Mouse (Mus musculus) kidney, postnatal 0 days (tissue): ENCODE data around the gene Cabp2. TPM values are rescaled to one million over a fixed set of nuclear protein-coding genes. Genes with fewer than 3 reads are reported as not detected.
A peak's percentile ranks its signal among the peaks of the same experiment; 100 is the strongest.

Source experiments
- ATAC-seq: fragments of 200-750 bp; cut with Nextera tagmentation; replicated peaks from 2 replicates; pipeline ENCODE4 v1.8.0; 2017; ENCODE audit warnings: low read depth, moderate number of reproducible peaks, moderate TSS enrichment, moderate library complexity; ENCODE audit not compliant: low FRiP score
- DNase-seq: peaks from one replicate; pipeline ENCODE4 v3.0.0-alpha.2; 2016; ENCODE audit warnings: low spot score
- H3K27ac ChIP-seq: fragments of 300-500 bp; sonication (generic); 2 replicates; pipeline ENCODE4 v1.5.1; 2014; ENCODE audit warnings: mild to moderate bottlenecking
- H3K27me3 ChIP-seq: fragments of 300-500 bp; sonication (generic); 2 replicates; pipeline ENCODE4 v1.6.1; 2014; ENCODE audit warnings: low read length, mixed read lengths; ENCODE audit not compliant: insufficient read depth
- H3K36me3 ChIP-seq: fragments of 300-500 bp; sonication (generic); 2 replicates; pipeline ENCODE4 v1.6.1; 2014; ENCODE audit warnings: low read length, mixed read lengths; ENCODE audit not compliant: insufficient read depth
- H3K4me1 ChIP-seq: fragments of 300-500 bp; sonication (generic); replicated peaks from 2 replicates; pipeline ENCODE4 v1.6.1; 2014; ENCODE audit warnings: antibody characterized with exemption, low read length, mixed read lengths; ENCODE audit not compliant: insufficient read depth
- H3K4me2 ChIP-seq: fragments of 300-500 bp; sonication (generic); 2 replicates; pipeline ENCODE4 v1.6.1; 2014; ENCODE audit warnings: mild to moderate bottlenecking, low read length, moderate library complexity, mixed read lengths
- H3K4me3 ChIP-seq: fragments of 300-500 bp; sonication (generic); replicated peaks from 2 replicates; pipeline ENCODE4 v1.5.1; 2014; ENCODE audit warnings: low read depth, low read length
- H3K9ac ChIP-seq: fragments of 300-500 bp; sonication (generic); 2 replicates; pipeline ENCODE4 v1.6.1; 2014; ENCODE audit warnings: low read depth, low read length
- H3K9me3 ChIP-seq: fragments of 300-500 bp; sonication (generic); replicated peaks from 2 replicates; pipeline ENCODE4 v1.6.1; 2016; ENCODE audit warnings: low read length, inconsistent platforms, mixed read lengths
- CTCF ChIP-seq: IDR thresholded peaks from 2 replicates; pipeline ENCODE4 v1.5.1; 2016; ENCODE audit warnings: antibody characterized with exemption, low read depth, mild to moderate bottlenecking, moderate library complexity
- WGBS: fragments of 180-500 bp; shearing (Covaris S2); extraction: QIAGEN DNeasy Blood & Tissue Kit; methylation state at CpG from one replicate; pipeline ENCODE4 v1.1.7; 2014; 5-methylcytosine and 5-hydroxymethylcytosine counted together
- polyA plus RNA-seq: library from polyadenylated mRNA; unstranded; fragments of >200 nt; fragmentation: Nextera tagmentation; extraction: Ambion mirVana; gene quantifications from 2 replicates; pipeline ENCODE4 v1.2.1, GENCODE M21; 2015

Cabp2 gene
- polyA plus RNA-seq, 1 experiment from 2014 or later: 2.4 TPM

- peak; percentile 94 for ATAC-seq
Observed at GRCm38 (mm10) chr19:4125741-4126696, 44.6 kb downstream of the Cabp2 start, which contains the start of gene Aip. Gene Aip, minus strand, starts transcription at chr19:4125858.

GRCm38 (mm10) chr19:4126759-4127495 lies 45.5 kb downstream of the Cabp2 start:
- peaks cover 20% of the 10 kb centered on the region for H3K36me3 ChIP-seq
- peak; percentile 19 for DNase-seq
- 34% methylated on average over 7 of the region's 7 CpGs for WGBS
- peaks cover 13% of the 10 kb centered on the region; the same call in 1 of the 2 replicates for H3K4me1 ChIP-seq
- no peak for ATAC-seq
- H3K9me3 ChIP-seq: no peaks in the 10 kb centered on the region
- peak overlapping the region; percentile 66; the same call in 1 of the 2 replicates for H3K27ac ChIP-seq
- H3K4me2 ChIP-seq: peak overlapping the region; percentile 84
- H3K9ac ChIP-seq: peak overlapping the region; percentile 91
- no peak for TF ChIP-seq CTCF
- H3K27me3 ChIP-seq: no peaks in the 10 kb centered on the region
- H3K4me3 ChIP-seq: peak overlapping the region; percentile 77

More at GRCm38 (mm10) chr19:4125741-4126696, 44.6 kb downstream of the Cabp2 start, which contains the start of gene Aip:
- peak within 1 kb of the TSS; percentile 84 for H3K4me2 ChIP-seq
- no peaks in the 10 kb centered on the region for H3K9me3 ChIP-seq
- peak; percentile 100 for DNase-seq
- peaks cover 14% of the 10 kb centered on the region; the same call in 1 of the 2 replicates for H3K4me1 ChIP-seq
- H3K36me3 ChIP-seq: peaks cover 11% of the 10 kb centered on the region
- H3K9ac ChIP-seq: peak within 1 kb of the TSS; percentile 91
- WGBS: under 1% methylated on average over 64 of the region's 64 CpGs
- no peaks in the 10 kb centered on the region for H3K27me3 ChIP-seq
- H3K4me3 ChIP-seq: peak within 1 kb of the TSS; percentile 77
- peak; percentile 78 for TF ChIP-seq CTCF
- peak within 1 kb of the TSS; percentile 66 for H3K27ac ChIP-seq

DNA sequence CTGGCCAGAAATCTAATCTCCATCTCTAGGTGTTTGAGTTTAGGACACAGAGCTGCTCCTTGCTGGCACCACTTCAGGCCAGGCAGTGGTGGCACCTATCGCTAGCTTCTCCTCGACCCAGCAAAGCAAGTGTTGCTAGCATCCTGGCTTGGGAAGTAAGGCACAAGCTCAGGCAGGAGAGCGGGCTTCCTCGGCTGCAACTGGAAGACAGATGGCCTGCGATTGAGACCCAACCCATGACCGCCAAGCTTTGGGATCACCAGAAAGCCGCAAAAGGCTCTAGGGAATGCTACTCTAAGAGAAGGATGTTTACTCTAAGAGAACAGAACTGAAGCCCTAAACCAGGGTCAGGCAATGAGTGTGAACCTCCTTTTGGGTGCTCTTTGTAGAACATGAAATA lies 48.1 kb downstream of the Cabp2 start:
- DNase-seq (no peak), ATAC-seq (no peak)
- H3K4me1 ChIP-seq: peaks cover 13% of the 10 kb centered on the region; the same call in 1 of the 2 replicates
- TF ChIP-seq CTCF: no peak
- no peak overlapping the region for H3K4me2 ChIP-seq
- H3K36me3 ChIP-seq: peaks cover 25% of the 10 kb centered on the region
- no peak overlapping the region for H3K9ac ChIP-seq
- no peaks in the 10 kb centered on the region for H3K9me3 ChIP-seq
- H3K4me3 ChIP-seq: no peak overlapping the region
- WGBS: 89% methylated on average over 7 of the region's 7 CpGs
- no peak overlapping the region for H3K27ac ChIP-seq
- H3K27me3 ChIP-seq: no peaks in the 10 kb centered on the region

GRCm38 (mm10) chr19:4130106-4130505 lies 48.7 kb downstream of the Cabp2 start:
- 63% methylated on average over 4 of the region's 4 CpGs for WGBS
- DNase-seq (no peak), ATAC-seq (no peak)
- H3K9ac ChIP-seq: no peak overlapping the region
- H3K4me3 ChIP-seq: no peak overlapping the region
- no peak overlapping the region for H3K4me2 ChIP-seq
- peaks cover 13% of the 10 kb centered on the region; the same call in 1 of the 2 replicates for H3K4me1 ChIP-seq
- no peaks in the 10 kb centered on the region for H3K27me3 ChIP-seq
- peaks cover 25% of the 10 kb centered on the region for H3K36me3 ChIP-seq
- H3K27ac ChIP-seq: no peak overlapping the region
- H3K9me3 ChIP-seq: no peaks in the 10 kb centered on the region
- no peak for TF ChIP-seq CTCF

- Histone ChIP-seq H3K27ac (no peak overlapping the region), H3K4me2 (no peak overlapping the region), H3K27me3 (no peaks in the 10 kb centered on the region), H3K9ac (no peak overlapping the region), H3K4me3 (no peak overlapping the region), H3K9me3 (no peaks in the 10 kb centered on the region), H3K36me3 (peaks cover 25% of the 10 kb centered on the region), H3K4me1 (peaks cover 13% of the 10 kb centered on the region; the same call in 1 of the 2 replicates)
- TF ChIP-seq CTCF: no peak
- 89% methylated on average over 5 of the region's 5 CpGs for WGBS
- DNase-seq (no peak), ATAC-seq (no peak)
Observed at GRCm38 (mm10) chr19:4131075-4131474, 49.7 kb downstream of the Cabp2 start.

GRCm38 (mm10) chr19:4131768-4132167 lies 50.4 kb downstream of the Cabp2 start:
- peak; percentile 31; the same call in 1 of the 2 replicates for TF ChIP-seq CTCF
- no peak overlapping the region for H3K9ac ChIP-seq
- H3K4me3 ChIP-seq: no peak overlapping the region
- 87% methylated on average over 2 of the region's 2 CpGs for WGBS
- peaks cover 25% of the 10 kb centered on the region for H3K36me3 ChIP-seq
- peaks cover 6% of the 10 kb centered on the region; the same call in 1 of the 2 replicates for H3K4me1 ChIP-seq
- H3K27ac ChIP-seq: no peak overlapping the region
- no peaks in the 10 kb centered on the region for H3K27me3 ChIP-seq
- H3K4me2 ChIP-seq: no peak overlapping the region
- no peaks in the 10 kb centered on the region for H3K9me3 ChIP-seq
- no peak for ATAC-seq
- no peak for DNase-seq
